Mouse (Mus musculus) CH12.LX (cell line): ENCODE measurements around the gene Mrpl41. TPM values are rescaled to one million over a fixed set of nuclear protein-coding genes. Genes with fewer than 3 reads are reported as not detected.
A peak's percentile ranks its signal among the peaks of the same experiment; 100 is the strongest.

ENCODE experiments used
- DNase-seq: peaks from one replicate; pipeline ENCODE4 v3.0.0-alpha.2; 2013; ENCODE audit errors: extremely low read depth
- H3K27ac ChIP-seq: 2 replicates; pipeline ENCODE4 v1.5.1; 2012; ENCODE audit warnings: low read depth, mild to moderate bottlenecking, control low read depth, moderate library complexity; ENCODE audit not compliant: insufficient read depth
- H3K27me3 ChIP-seq: replicated peaks from 2 replicates; pipeline ENCODE3; 2012; ENCODE audit warnings: inconsistent platforms
- H3K36me3 ChIP-seq, 2 experiments: replicated peaks in 1 of 2; 2 replicates each; pipeline versions ENCODE3 to v1.6.1; 2012; ENCODE audit warnings: inconsistent platforms in 1 of 2, low read length in 1 of 2, mild to moderate bottlenecking in 1 of 2, mixed read lengths in 1 of 2, moderate library complexity in 1 of 2; ENCODE audit not compliant: control insufficient read depth in 1 of 2, insufficient read depth in 1 of 2
- H3K4me1 ChIP-seq, 2 experiments: 2 replicates each; pipeline ENCODE4 v1.6.1; 2012; ENCODE audit warnings: inconsistent platforms in 1 of 2, moderate library complexity in 1 of 2; ENCODE audit not compliant: insufficient read depth in 2 of 2, control insufficient read depth in 1 of 2
- H3K4me2 ChIP-seq: 2 replicates; pipeline ENCODE4 v1.6.1; 2012; ENCODE audit warnings: low read depth, mild to moderate bottlenecking, control low read depth; ENCODE audit not compliant: poor library complexity, insufficient read depth, severe bottlenecking
- H3K4me3 ChIP-seq, 3 experiments: fragments of 150-350 bp in 1 of 3; sonication (generic) in 1 of 3; replicated peaks in 1 of 3; 2 replicates each; pipeline versions ENCODE3 to v1.5.1; 2011 to 2012; ENCODE audit warnings: low read depth in 2 of 3, low read length in 2 of 3, mild to moderate bottlenecking in 2 of 3, moderate library complexity in 2 of 3, control low read depth in 1 of 3, improper control_type of control experiment in 1 of 3, inconsistent platforms in 1 of 3, mixed read lengths in 1 of 3; ENCODE audit not compliant: poor library complexity in 1 of 3
- H3K79me2 ChIP-seq: replicated peaks from 2 replicates; pipeline ENCODE4 v1.6.1; 2012; ENCODE audit warnings: mild to moderate bottlenecking, moderate library complexity; ENCODE audit not compliant: control insufficient read depth, poor library complexity, insufficient read depth, severe bottlenecking; ENCODE audit errors: extremely low read depth
- H3K9ac ChIP-seq: 2 replicates; pipeline ENCODE4 v1.6.1; 2012; ENCODE audit warnings: low read depth, mild to moderate bottlenecking, control low read depth, moderate library complexity; ENCODE audit not compliant: insufficient read depth
- H3K9me3 ChIP-seq: replicated peaks from 2 replicates; pipeline ENCODE3; 2012; ENCODE audit warnings: low read length, inconsistent platforms, mixed read lengths
- CTCF ChIP-seq, 2 experiments: IDR thresholded peaks in 1 of 2; conservative IDR thresholded peaks in 1 of 2; 2 replicates each; pipeline ENCODE4 v1.5.1; 2011 to 2012; ENCODE audit warnings: low read depth in 2 of 2, low read length in 2 of 2, improper control_type of control experiment in 1 of 2, inconsistent platforms in 1 of 2, mild to moderate bottlenecking in 1 of 2, moderate library complexity in 1 of 2
- ELF1 ChIP-seq: IDR thresholded peaks from 2 replicates; pipeline ENCODE4 v1.6.1; 2014; ENCODE audit warnings: low read depth, mild to moderate bottlenecking, inconsistent platforms, low read length, improper control_type of control experiment
- ETS1 ChIP-seq: conservative IDR thresholded peaks from 2 replicates; pipeline ENCODE4 v1.6.1; 2012; ENCODE audit warnings: low read depth, mild to moderate bottlenecking, inconsistent platforms, low read length, improper control_type of control experiment, moderate library complexity
- GABPA ChIP-seq: IDR thresholded peaks from 2 replicates; pipeline ENCODE4 v1.6.1; 2012; ENCODE audit warnings: low read depth, low read length, improper control_type of control experiment, inconsistent platforms; ENCODE audit not compliant: insufficient replicate concordance
- JUN ChIP-seq: IDR thresholded peaks from 2 replicates; pipeline ENCODE4 v1.6.1; 2011; ENCODE audit warnings: low read depth, mild to moderate bottlenecking, low read length, improper control_type of control experiment, moderate library complexity; ENCODE audit not compliant: insufficient read depth
- JUND ChIP-seq: conservative IDR thresholded peaks from 2 replicates; pipeline ENCODE4 v1.6.1; 2011; ENCODE audit warnings: low read depth, low read length, improper control_type of control experiment
- KAT2A ChIP-seq: IDR thresholded peaks from 2 replicates; pipeline ENCODE4 v1.6.1; 2012; ENCODE audit warnings: low read length, improper control_type of control experiment, inconsistent platforms; ENCODE audit not compliant: insufficient replicate concordance
- MAX ChIP-seq: IDR thresholded peaks from 2 replicates; pipeline ENCODE4 v1.6.1; 2011; ENCODE audit warnings: low read length, improper control_type of control experiment
- MAZ ChIP-seq: IDR thresholded peaks from 2 replicates; pipeline ENCODE4 v1.6.1; 2012; ENCODE audit warnings: low read depth, mild to moderate bottlenecking, inconsistent platforms, low read length, improper control_type of control experiment, moderate library complexity
- MXI1 ChIP-seq: IDR thresholded peaks from 2 replicates; pipeline ENCODE4 v1.6.1; 2011; ENCODE audit warnings: mild to moderate bottlenecking, low read depth, low read length, improper control_type of control experiment
- NELFE ChIP-seq: IDR thresholded peaks from 2 replicates; pipeline ENCODE4 v1.6.1; 2011; ENCODE audit warnings: low read depth, low read length, improper control_type of control experiment
- NRF1 ChIP-seq: IDR thresholded peaks from 2 replicates; pipeline ENCODE4 v1.6.1; 2014; ENCODE audit warnings: low read depth, mild to moderate bottlenecking, inconsistent platforms, low read length, improper control_type of control experiment, moderate library complexity
- RAD21 ChIP-seq: IDR thresholded peaks from 2 replicates; pipeline ENCODE4 v1.6.1; 2011; ENCODE audit warnings: low read depth, mild to moderate bottlenecking, low read length, improper control_type of control experiment, moderate library complexity
- SMC3 ChIP-seq: IDR thresholded peaks from 2 replicates; pipeline ENCODE4 v1.6.1; 2011; ENCODE audit warnings: low read depth, low read length, improper control_type of control experiment
- TBP ChIP-seq: conservative IDR thresholded peaks from 2 replicates; pipeline ENCODE4 v1.6.1; 2011; ENCODE audit warnings: low read depth, low read length, improper control_type of control experiment
- TCF12 ChIP-seq: IDR thresholded peaks from 2 replicates; pipeline ENCODE4 v1.6.1; 2014; ENCODE audit warnings: low read depth, mild to moderate bottlenecking, inconsistent platforms, low read length, improper control_type of control experiment
- USF1 ChIP-seq: IDR thresholded peaks from 2 replicates; pipeline ENCODE4 v1.6.1; 2014; ENCODE audit warnings: low read depth, mild to moderate bottlenecking, inconsistent platforms, low read length, improper control_type of control experiment
- ZC3H11A ChIP-seq: IDR thresholded peaks from 2 replicates; pipeline ENCODE4 v1.6.1; 2012; ENCODE audit warnings: low read depth, mild to moderate bottlenecking, inconsistent platforms, low read length, improper control_type of control experiment
- ZMIZ1 ChIP-seq: IDR thresholded peaks from 2 replicates; pipeline ENCODE4 v1.6.1; 2012; ENCODE audit warnings: low read depth, mild to moderate bottlenecking, inconsistent platforms, low read length, improper control_type of control experiment
- ZNF384 ChIP-seq: IDR thresholded peaks from 2 replicates; pipeline ENCODE4 v1.6.1; 2012; ENCODE audit warnings: low read depth, low read length, improper control_type of control experiment, inconsistent platforms
- dilution Hi-C: fragments of 300-500 bp; cut with MboI; formaldehyde crosslinking; loops from 2 replicates; pipeline ENCODE4 v1.14.3; 2020; ENCODE audit warnings: low sequenced_read_pairs; ENCODE audit not compliant: extremely low pct_unique_long_range_greater_than_20kb, extremely low pct_ligation_motif_present
- in situ Hi-C: fragments of 300-500 bp; cut with MboI; formaldehyde crosslinking; loops from 3 replicates; pipeline ENCODE4 v1.14.3; 2019; ENCODE audit warnings: low sequenced_read_pairs, low pct_ligation_motif_present, low pct_unique_long_range_greater_than_20kb, mixed read lengths
- polyA plus RNA-seq: library from polyadenylated mRNA; unstranded; fragments of >175 nt; gene quantifications from 2 replicates; pipeline ENCODE4 v1.2.1, GENCODE M21; 2012; ENCODE audit warnings: low read depth; ENCODE audit not compliant: insufficient read length
- total RNA-seq, 2 experiments: library from RNA; depleted of rRNA; stranded (reverse); fragments of 300-350 nt in 1 of 2; fragments of >200 nt in 1 of 2; gene quantifications; 2 replicates each; pipeline ENCODE4 v1.2.3; 2012 to 2014

Mrpl41 gene
- total and polyA plus RNA-seq, 3 experiments: 58.3 to 118 (median 77.8) TPM

GRCm38 (mm10) chr2:25003946-25004786, 29.3 kb upstream of the Mrpl41 start:
- H3K4me2 ChIP-seq: no peak overlapping the region

GRCm38 (mm10) chr2:25000544-25001235, 25.8 kb upstream of the Mrpl41 start:
- no peaks in the 10 kb centered on the region for H3K4me1 ChIP-seq
- dilution Hi-C loops (no loop called here), in situ Hi-C loops (no loop called here)
- peak; percentile 25 for DNase-seq
- TF ChIP-seq RAD21 (peak; percentile 54), NELFE (no peak), SMC3 (peak; percentile 67), CTCF (conservative IDR thresholded peaks at IDR 0.05 in 1 of 2, IDR thresholded peaks at IDR 0.05 in 1 of 2; ENCODE audit: low read depth in 2 of 2, low read length in 2 of 2) (peak; percentile 44 to 69; a peak in 3 of 4 replicates)
- H3K9ac ChIP-seq: no peak overlapping the region
- no peaks in the 10 kb centered on the region for H3K79me2 ChIP-seq
- H3K4me2 ChIP-seq: no peak overlapping the region
- no peak overlapping the region for H3K4me3 ChIP-seq
- no peaks in the 10 kb centered on the region for H3K9me3 ChIP-seq
- H3K27ac ChIP-seq: no peak overlapping the region
- H3K27me3 ChIP-seq: no peaks in the 10 kb centered on the region
- peaks cover 35 to 78% of the 10 kb centered on the region in 2 experiments for H3K36me3 ChIP-seq

More at GRCm38 (mm10) chr2:25003946-25004786, 29.3 kb upstream of the Mrpl41 start:
- Histone ChIP-seq H3K4me3 (no peak overlapping the region), H3K4me1 (no peaks in the 10 kb centered on the region), H3K36me3 (peaks cover 19 to 64% of the 10 kb centered on the region in 2 experiments), H3K9me3 (no peaks in the 10 kb centered on the region), H3K27ac (no peak overlapping the region), H3K27me3 (no peaks in the 10 kb centered on the region), H3K79me2 (no peaks in the 10 kb centered on the region), H3K9ac (no peak overlapping the region)
- no peak for DNase-seq
- dilution Hi-C loops: no loop called here
- no peak for TF ChIP-seq NELFE
- TF ChIP-seq ZC3H11A: no peak
- TF ChIP-seq MXI1: no peak
- TF ChIP-seq MAZ: no peak
- no peak for TF ChIP-seq ZNF384
- TF ChIP-seq SMC3: no peak
- TF ChIP-seq NRF1: no peak
- TF ChIP-seq JUN: no peak
- TF ChIP-seq ELF1: no peak
- TF ChIP-seq MAX: no peak
- no peak for TF ChIP-seq TBP
- TF ChIP-seq ZMIZ1: no peak
- no peak for TF ChIP-seq JUND
- no peak for TF ChIP-seq USF1
- no peak for TF ChIP-seq GABPA
- TF ChIP-seq ETS1: no peak
- no peak for TF ChIP-seq TCF12
- TF ChIP-seq KAT2A: no peak
- in situ Hi-C loops: no loop called here
